Mouse (Mus musculus) hindbrain, embryonic 16.5 days (tissue): ENCODE measurements around the gene Tjp2. TPM values are rescaled to one million over a fixed set of nuclear protein-coding genes. Genes with fewer than 3 reads are reported as not detected.
A peak's percentile ranks its signal among the peaks of the same experiment; 100 is the strongest.

Experiments used
- ATAC-seq: fragments of 200-750 bp; cut with Nextera tagmentation; 2 replicates; pipeline ENCODE4 v1.8.0; 2017; ENCODE audit warnings: moderate TSS enrichment, moderate library complexity
- H3K27ac ChIP-seq: fragments of 300-500 bp; sonication (generic); 2 replicates; pipeline ENCODE4 v1.5.1; 2014; ENCODE audit warnings: low read depth, mild to moderate bottlenecking, control low read depth, low read length, moderate library complexity
- H3K27me3 ChIP-seq: fragments of 300-500 bp; sonication (generic); replicated peaks from 2 replicates; pipeline ENCODE4 v1.6.1; 2014; ENCODE audit warnings: low read length; ENCODE audit not compliant: control insufficient read depth, insufficient read depth
- H3K36me3 ChIP-seq: fragments of 300-500 bp; sonication (generic); 2 replicates; pipeline ENCODE4 v1.6.1; 2014; ENCODE audit warnings: mild to moderate bottlenecking, low read length, moderate library complexity, mixed read lengths; ENCODE audit not compliant: control insufficient read depth, insufficient read depth
- H3K4me1 ChIP-seq: fragments of 300-500 bp; sonication (generic); 2 replicates; pipeline ENCODE4 v1.6.1; 2014; ENCODE audit warnings: low read depth, low read length; ENCODE audit not compliant: control insufficient read depth, insufficient read depth
- H3K4me2 ChIP-seq: fragments of 300-500 bp; sonication (generic); 2 replicates; pipeline ENCODE4 v1.6.1; 2014; ENCODE audit warnings: mild to moderate bottlenecking, low read length, control low read depth, moderate library complexity
- H3K4me3 ChIP-seq: fragments of 300-500 bp; sonication (generic); 2 replicates; pipeline ENCODE4 v1.5.1; 2014; ENCODE audit warnings: mild to moderate bottlenecking, low read length, control low read depth, moderate library complexity
- H3K9ac ChIP-seq: fragments of 300-500 bp; sonication (generic); 2 replicates; pipeline ENCODE4 v1.6.1; 2014; ENCODE audit warnings: low read depth, mild to moderate bottlenecking, control low read depth, low read length, moderate library complexity
- H3K9me3 ChIP-seq: fragments of 300-500 bp; sonication (generic); 2 replicates; pipeline ENCODE4 v1.6.1; 2014; ENCODE audit warnings: mild to moderate bottlenecking, low read length, moderate library complexity; ENCODE audit not compliant: control insufficient read depth
- WGBS: fragments of 180-500 bp; shearing (Covaris S2); extraction: QIAGEN DNeasy Blood & Tissue Kit; methylation state at CpG from one replicate; pipeline ENCODE4 v1.1.7; 2014; 5-methylcytosine and 5-hydroxymethylcytosine counted together
- polyA plus RNA-seq: library from polyadenylated mRNA; unstranded; fragments of >200 nt; fragmentation: Nextera tagmentation; extraction: Ambion mirVana; gene quantifications from 2 replicates; pipeline ENCODE4 v1.2.1, GENCODE M21; 2015

The Tjp2 gene
- polyA plus RNA-seq: 10.1 and 12.6 TPM in 2 replicates

GRCm38 (mm10) chr19:24224500-24225304 is at the start of gene Tjp2:
TSS of gene Tjp2 (minus strand) at chr19:24225030.
- WGBS: under 1% methylated on average over 56 of the region's 59 CpGs
- no peak within 1 kb of the TSS for H3K27ac ChIP-seq
- H3K9ac ChIP-seq: peak within 1 kb of the TSS; percentile 55
- peak within 1 kb of the TSS; percentile 55 for H3K4me3 ChIP-seq
- ATAC-seq: peak; percentile 61; the same call in 1 of the 2 replicates
- peaks cover 25% of the 10 kb centered on the region for H3K27me3 ChIP-seq
- H3K4me1 ChIP-seq: peaks cover 9% of the 10 kb centered on the region; the same call in 1 of the 2 replicates
- H3K4me2 ChIP-seq: peak within 1 kb of the TSS; percentile 96
- H3K9me3 ChIP-seq: peaks cover 2% of the 10 kb centered on the region; the same call in 1 of the 2 replicates
- no peaks in the 10 kb centered on the region for H3K36me3 ChIP-seq

- Histone ChIP-seq H3K4me1 (no peaks in the 10 kb centered on the region), H3K9me3 (no peaks in the 10 kb centered on the region), H3K9ac (no peak overlapping the region), H3K4me2 (no peak overlapping the region), H3K27ac (no peak overlapping the region), H3K36me3 (no peaks in the 10 kb centered on the region), H3K4me3 (no peak overlapping the region), H3K27me3 (no peaks in the 10 kb centered on the region)
- ATAC-seq: no peak
- WGBS: 64% methylated on average over 3 of the region's 3 CpGs
Observed at GRCm38 (mm10) chr19:24274281-24274680, 49.5 kb upstream of the Tjp2 start.

- no peaks in the 10 kb centered on the region for H3K36me3 ChIP-seq
- H3K27ac ChIP-seq: no peak overlapping the region
- H3K4me1 ChIP-seq: no peaks in the 10 kb centered on the region
- ATAC-seq: peak; percentile 88
- H3K27me3 ChIP-seq: no peaks in the 10 kb centered on the region
- H3K4me3 ChIP-seq: no peak overlapping the region
- H3K4me2 ChIP-seq: peak overlapping the region; percentile 41
- H3K9me3 ChIP-seq: no peaks in the 10 kb centered on the region
- no peak overlapping the region for H3K9ac ChIP-seq
- WGBS: 44% methylated on average over 16 of the region's 16 CpGs
Observed at GRCm38 (mm10) chr19:24271746-24272426, 47.1 kb upstream of the Tjp2 start.

GRCm38 (mm10) chr19:24271326-24271725 is 46.5 kb upstream of the Tjp2 start:
- Histone ChIP-seq H3K27me3 (no peaks in the 10 kb centered on the region), H3K27ac (no peak overlapping the region), H3K9me3 (no peaks in the 10 kb centered on the region), H3K9ac (no peak overlapping the region), H3K4me3 (no peak overlapping the region), H3K4me1 (no peaks in the 10 kb centered on the region), H3K36me3 (no peaks in the 10 kb centered on the region), H3K4me2 (peak overlapping the region; percentile 41)
- WGBS: 41% methylated on average over 7 of the region's 7 CpGs
- ATAC-seq: peak; percentile 71

- WGBS: 38% methylated on average over 4 of the region's 4 CpGs
- Histone ChIP-seq H3K27me3 (no peaks in the 10 kb centered on the region), H3K9me3 (no peaks in the 10 kb centered on the region), H3K4me1 (no peaks in the 10 kb centered on the region), H3K4me3 (no peak overlapping the region), H3K9ac (no peak overlapping the region), H3K36me3 (peaks cover 5% of the 10 kb centered on the region; the same call in 1 of the 2 replicates), H3K27ac (no peak overlapping the region), H3K4me2 (no peak overlapping the region)
- no peak for ATAC-seq
Observed at GRCm38 (mm10) chr19:24268531-24268930, 43.7 kb upstream of the Tjp2 start.

- Histone ChIP-seq H3K27ac (no peak overlapping the region), H3K9ac (no peak overlapping the region), H3K4me2 (no peak overlapping the region), H3K27me3 (no peaks in the 10 kb centered on the region), H3K36me3 (peaks cover 8% of the 10 kb centered on the region; the same call in 1 of the 2 replicates), H3K4me1 (no peaks in the 10 kb centered on the region), H3K9me3 (no peaks in the 10 kb centered on the region), H3K4me3 (no peak overlapping the region)
- 88% methylated on average over 7 of the region's 7 CpGs for WGBS
- ATAC-seq: no peak
Observed at GRCm38 (mm10) chr19:24266046-24266830, 41.4 kb upstream of the Tjp2 start.

- 51% methylated on average over 7 of the region's 7 CpGs for WGBS
- Histone ChIP-seq H3K4me1 (no peaks in the 10 kb centered on the region), H3K27me3 (no peaks in the 10 kb centered on the region), H3K9ac (no peak overlapping the region), H3K27ac (no peak overlapping the region), H3K4me3 (no peak overlapping the region), H3K36me3 (peaks cover 8% of the 10 kb centered on the region; the same call in 1 of the 2 replicates), H3K9me3 (no peaks in the 10 kb centered on the region), H3K4me2 (no peak overlapping the region)
- ATAC-seq: peak; percentile 83
Observed at GRCm38 (mm10) chr19:24264991-24265390, 40.2 kb upstream of the Tjp2 start.

- no peaks in the 10 kb centered on the region for H3K9me3 ChIP-seq
- peaks cover 8% of the 10 kb centered on the region; the same call in 1 of the 2 replicates for H3K36me3 ChIP-seq
- 93% methylated on average over 14 of the region's 14 CpGs for WGBS
- no peaks in the 10 kb centered on the region for H3K4me1 ChIP-seq
- H3K9ac ChIP-seq: no peak overlapping the region
- no peak for ATAC-seq
- no peak overlapping the region for H3K27ac ChIP-seq
- no peak overlapping the region for H3K4me3 ChIP-seq
- no peaks in the 10 kb centered on the region for H3K27me3 ChIP-seq
- no peak overlapping the region for H3K4me2 ChIP-seq
Observed at GRCm38 (mm10) chr19:24262736-24263135, 37.9 kb upstream of the Tjp2 start.
